Mouse (Mus musculus): ENCODE data around the gene Asna1. TPM values are rescaled to one million over a fixed set of nuclear protein-coding genes. Genes with fewer than 3 reads are reported as not detected.

The Asna1 gene
- total RNA-seq (2021): 100 to 1,000 TPM; 122 to 124 TPM
- long read RNA-seq, experiment 1, transcript Asna1-201 (7 exons, 1,256 nt): major isoform, 62 of 73 reads
- long read RNA-seq, experiment 1, partial matches to known transcripts: 5 of 73 reads
- long read RNA-seq, experiment 1, other reads (novel, unspliced or antisense): 6 of 73 reads
- long read RNA-seq, experiment 2, transcript Asna1-201 (7 exons, 1,256 nt): major isoform, 29 of 40 reads
- long read RNA-seq, experiment 2, partial matches to known transcripts: 4 of 40 reads
- long read RNA-seq, experiment 2, other reads (novel, unspliced or antisense): 7 of 40 reads

GRCm38 (mm10) chr8:85025098-85025932 is at the start of gene Asna1:
Gene Asna1 (minus strand): TSS chr8:85025281.
- peak within 1 kb of the TSS; percentile 98 for H3K27ac ChIP-seq
- peak; percentile 77 to 81 for DNase-seq (ENCODE audit: extremely low spot score in 1 of 2, low spot score in 2 of 2)
- intact Hi-C loops (cut with DNase I): loop anchor here (5.0 kb wide), 2 partner anchors 47 to 48 kb away; partner anchors contain the start of genes Dhps and Junb
- no peak for TF ChIP-seq CTCF (IDR thresholded peaks at IDR 0.05)
- H3K4me3 ChIP-seq: peak within 1 kb of the TSS; percentile 69

GRCm38 (mm10) chr8:85074617-85075016 is 49.5 kb upstream of the Asna1 start:
- Histone ChIP-seq H3K4me3 (no peak overlapping the region), H3K27ac (no peak overlapping the region)
- DNase-seq (ENCODE audit: extremely low spot score in 1 of 2, low spot score in 2 of 2): no peak
- intact Hi-C loops (cut with DNase I): loop anchor here (5.0 kb wide), 2 partner anchors 47 to 97 kb away; partner anchors contain the start of genes Asna1, Junb and Trir
- no peak for TF ChIP-seq CTCF (IDR thresholded peaks at IDR 0.05)

GRCm38 (mm10) chr8:85074167-85074566 is 49.1 kb upstream of the Asna1 start:
- intact Hi-C loops (cut with DNase I): loop anchor here (5.0 kb wide), 2 partner anchors 47 to 97 kb away; partner anchors contain the start of genes Asna1, Junb and Trir
- Histone ChIP-seq H3K27ac (no peak overlapping the region), H3K4me3 (no peak overlapping the region)
- no peak for TF ChIP-seq CTCF (IDR thresholded peaks at IDR 0.05)
- DNase-seq (ENCODE audit: extremely low spot score in 1 of 2, low spot score in 2 of 2): no peak

GRCm38 (mm10) chr8:85073041-85073612 is 48.0 kb upstream of the Asna1 start:
- no peak for TF ChIP-seq CTCF (IDR thresholded peaks at IDR 0.05)
- no peak for DNase-seq (ENCODE audit: extremely low spot score in 1 of 2, low spot score in 2 of 2)
- intact Hi-C loops (cut with DNase I): loop anchor here (5.0 kb wide), 2 partner anchors 46 to 96 kb away; partner anchors contain the start of genes Asna1, Junb and Trir
- no peak overlapping the region; the same call in 1 of the 2 replicates for H3K4me3 ChIP-seq
- H3K27ac ChIP-seq: no peak overlapping the region; the same call in 1 of the 2 replicates

- H3K27ac ChIP-seq: peak overlapping the region; percentile 93
- DNase-seq (ENCODE audit: extremely low spot score in 1 of 2, low spot score in 2 of 2): no peak
- H3K4me3 ChIP-seq: peak overlapping the region; percentile 70
- no peak for TF ChIP-seq CTCF (IDR thresholded peaks at IDR 0.05)
- intact Hi-C loops (cut with DNase I): loop anchor here (5.0 kb wide), 2 partner anchors 45 to 95 kb away; partner anchors contain the start of genes Asna1, Junb and Trir
Observed at GRCm38 (mm10) chr8:85072364-85072929, 47.4 kb upstream of the Asna1 start.

GRCm38 (mm10) chr8:85071514-85072281 is 46.6 kb upstream of the Asna1 start, which contains the start of gene Dhps:
Gene Dhps (plus strand): TSS chr8:85071757.
- peak within 1 kb of the TSS; percentile 70 for H3K4me3 ChIP-seq
- peak; percentile 18 for TF ChIP-seq CTCF (IDR thresholded peaks at IDR 0.05)
- intact Hi-C loops (cut with DNase I): loop anchor here (5.0 kb wide), 2 partner anchors 44 to 94 kb away; partner anchors contain the start of genes Asna1, Junb and Trir
- H3K27ac ChIP-seq: peak within 1 kb of the TSS; percentile 93
- DNase-seq (ENCODE audit: extremely low spot score in 1 of 2, low spot score in 2 of 2): peak; percentile 88 to 90

- Histone ChIP-seq H3K4me3 (peak overlapping the region; percentile 70), H3K27ac (peak overlapping the region; percentile 93; the same call in 1 of the 2 replicates)
- DNase-seq (ENCODE audit: extremely low spot score in 1 of 2, low spot score in 2 of 2): no peak
- intact Hi-C loops (cut with DNase I): loop anchor here (5.0 kb wide), 2 partner anchors 44 to 94 kb away; partner anchors contain the start of genes Asna1, Junb and Trir
- no peak for TF ChIP-seq CTCF (IDR thresholded peaks at IDR 0.05)
Observed at GRCm38 (mm10) chr8:85071041-85071440, 46.0 kb upstream of the Asna1 start.

- no peak for DNase-seq (ENCODE audit: extremely low spot score in 1 of 2, low spot score in 2 of 2)
- no peak for TF ChIP-seq CTCF (IDR thresholded peaks at IDR 0.05)
- intact Hi-C loops (cut with DNase I): no loop called here
- H3K27ac ChIP-seq: no peak within 1 kb of the TSS
- no peak within 1 kb of the TSS for H3K4me3 ChIP-seq
Observed at GRCm38 (mm10) chr8:85067982-85068381, 42.9 kb upstream of the Asna1 start, which contains the start of gene Gm5741. Gene Gm5741 (minus strand): TSS chr8:85067982.

GRCm38 (mm10) chr8:85067155-85067554 is 42.1 kb upstream of the Asna1 start:
- DNase-seq (ENCODE audit: extremely low spot score in 1 of 2, low spot score in 2 of 2): no peak
- intact Hi-C loops (cut with DNase I): no loop called here
- TF ChIP-seq CTCF (IDR thresholded peaks at IDR 0.05): no peak

GRCm38 (mm10) chr8:85065213-85065612 is 40.1 kb upstream of the Asna1 start:
- intact Hi-C loops (cut with DNase I): no loop called here
- no peak overlapping the region for H3K4me3 ChIP-seq
- no peak overlapping the region for H3K27ac ChIP-seq
- no peak for DNase-seq (ENCODE audit: extremely low spot score in 1 of 2, low spot score in 2 of 2)
- no peak for TF ChIP-seq CTCF (IDR thresholded peaks at IDR 0.05)

More at GRCm38 (mm10) chr8:85067155-85067554, 42.1 kb upstream of the Asna1 start:
- no peak overlapping the region for H3K4me3 ChIP-seq
- H3K27ac ChIP-seq: no peak overlapping the region

Data from left cerebral cortex, adult 2 months (tissue).